Mouse (Mus musculus) left cerebral cortex, postnatal 36 days (tissue): ENCODE results near the gene Asmt. TPM values are rescaled to one million over a fixed set of nuclear protein-coding genes. Genes with fewer than 3 reads are reported as not detected.

ENCODE experiments used
- DNase-seq, 2 experiments: peaks; one replicate each; pipeline ENCODE4 v3.0.0; 2021 to 2022; ENCODE audit warnings: low spot score in 2 of 2, mixed read lengths in 1 of 2
- intact Hi-C: fragments of 180-260 bp; cut with DNase I; formaldehyde crosslinking; loops from one replicate; pipeline ENCODE4 v1.15.1; 2025
- total RNA-seq, 2 experiments: library from RNA; stranded (reverse); gene quantifications; 2 replicates each; pipeline ENCODE4 v1.2.3; 2021

Asmt gene
- not detected for total RNA-seq

DNA sequence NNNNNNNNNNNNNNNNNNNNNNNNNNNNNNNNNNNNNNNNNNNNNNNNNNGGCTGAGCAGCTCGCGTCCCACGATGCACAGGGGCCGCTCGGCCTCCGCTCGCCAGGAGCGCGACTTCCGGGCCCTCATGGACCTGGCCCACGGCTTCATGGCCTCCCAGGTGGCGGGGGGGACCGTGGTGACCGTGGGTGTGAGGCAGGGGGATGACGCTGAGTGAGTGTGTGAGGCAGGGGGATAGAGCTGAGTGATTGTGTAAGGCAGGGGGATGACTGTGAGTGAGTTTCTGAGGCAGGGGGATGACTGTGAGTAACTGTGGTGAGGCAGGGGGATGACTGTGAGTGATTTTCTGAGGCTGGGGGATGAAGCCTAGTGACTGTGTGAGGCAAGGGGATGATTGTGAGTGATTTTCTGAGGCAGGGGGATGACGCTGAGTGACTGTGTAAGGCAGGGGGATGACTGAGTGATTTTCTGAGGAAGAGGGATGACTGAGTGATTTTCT, at the start of gene Asmt:
Gene Asmt (plus strand): TSS at position 51 of the 499 bp plus-strand sequence.
- no peak for DNase-seq
- intact Hi-C loops, result no loop called here

GRCm38 (mm10) chrX:170673233-170673951, 948 bp downstream of the Asmt start:
- intact Hi-C loops, result no loop called here
- DNase-seq, result no peak

DNA sequence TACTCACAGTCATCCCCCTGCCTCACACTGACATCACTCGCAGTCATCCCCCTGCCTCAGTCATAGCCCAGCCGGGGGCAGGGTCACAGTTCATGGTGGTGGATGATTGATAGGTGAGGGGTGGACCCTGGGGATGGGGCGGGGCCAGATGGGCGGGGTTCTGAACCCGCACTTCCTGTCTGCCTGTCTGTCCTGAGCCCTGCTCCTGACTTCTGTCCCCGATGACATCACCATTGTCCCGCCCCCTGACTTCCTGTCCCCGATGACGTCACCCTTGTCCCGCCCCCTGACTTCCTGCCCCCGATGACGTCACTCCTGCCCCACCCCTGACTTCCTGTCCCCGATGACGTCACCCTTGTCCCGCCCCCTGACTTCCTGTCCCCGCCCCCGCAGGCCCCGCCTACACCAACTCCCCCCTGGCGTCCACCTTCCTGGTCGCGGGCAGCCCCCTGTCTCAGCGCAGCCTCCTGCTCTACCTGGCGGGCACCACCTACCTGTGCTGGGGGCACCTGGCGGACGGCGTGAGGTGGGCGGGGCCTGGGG, 1.9 kb downstream of the Asmt start:
- no peak for DNase-seq

DNA sequence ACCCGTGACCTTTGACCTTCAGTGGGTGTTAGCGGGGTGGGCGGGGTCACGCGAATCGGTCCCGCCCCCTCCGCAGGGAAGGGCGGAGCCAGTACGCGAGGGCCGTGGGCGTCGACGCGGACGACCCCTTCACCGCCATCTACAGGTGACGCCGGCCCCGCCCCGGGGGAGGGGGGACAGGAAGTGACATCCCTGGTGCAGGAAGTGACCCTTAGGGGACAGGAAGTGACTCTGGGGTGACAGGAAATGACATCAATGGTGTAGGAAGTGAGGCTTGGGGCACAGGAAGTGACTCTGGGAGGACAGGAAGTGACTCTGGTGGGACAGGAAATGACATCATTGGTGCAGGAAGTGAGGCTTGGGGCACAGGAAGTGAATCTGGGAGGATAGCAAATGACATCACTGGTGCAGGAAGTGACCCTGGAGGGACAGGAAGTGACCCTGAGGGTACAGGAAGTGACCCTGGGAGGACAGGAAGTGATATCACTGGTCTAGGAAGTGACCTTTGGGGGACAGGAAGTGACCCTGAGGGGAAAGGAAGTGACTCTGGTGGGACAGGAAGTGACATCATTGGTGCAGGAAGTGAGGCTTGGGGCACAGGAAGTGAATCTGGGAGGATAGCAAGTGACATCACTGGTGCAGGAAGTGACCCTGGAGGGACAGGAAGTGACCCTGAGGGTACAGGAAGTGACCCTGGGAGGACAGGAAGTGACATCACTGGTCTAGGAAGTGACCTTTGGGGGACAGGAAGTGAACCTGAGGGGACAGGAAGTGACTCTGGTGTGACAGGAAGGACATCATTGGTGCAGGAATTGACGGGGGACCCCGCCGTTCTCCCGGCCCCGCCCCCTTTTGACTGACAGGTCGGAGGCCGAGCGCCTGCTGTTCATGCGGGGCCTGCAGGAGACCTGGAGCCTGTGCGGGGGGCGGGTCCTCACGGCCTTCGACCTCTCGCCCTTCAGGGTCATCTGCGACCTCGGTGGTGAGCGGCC, 2.7 kb downstream of the Asmt start:
- intact Hi-C loops, result no loop called here
- DNase-seq, result no peak

More for the DNA sequence above, 1.9 kb downstream of the Asmt start:
- intact Hi-C loops, result no loop called here

DNA sequence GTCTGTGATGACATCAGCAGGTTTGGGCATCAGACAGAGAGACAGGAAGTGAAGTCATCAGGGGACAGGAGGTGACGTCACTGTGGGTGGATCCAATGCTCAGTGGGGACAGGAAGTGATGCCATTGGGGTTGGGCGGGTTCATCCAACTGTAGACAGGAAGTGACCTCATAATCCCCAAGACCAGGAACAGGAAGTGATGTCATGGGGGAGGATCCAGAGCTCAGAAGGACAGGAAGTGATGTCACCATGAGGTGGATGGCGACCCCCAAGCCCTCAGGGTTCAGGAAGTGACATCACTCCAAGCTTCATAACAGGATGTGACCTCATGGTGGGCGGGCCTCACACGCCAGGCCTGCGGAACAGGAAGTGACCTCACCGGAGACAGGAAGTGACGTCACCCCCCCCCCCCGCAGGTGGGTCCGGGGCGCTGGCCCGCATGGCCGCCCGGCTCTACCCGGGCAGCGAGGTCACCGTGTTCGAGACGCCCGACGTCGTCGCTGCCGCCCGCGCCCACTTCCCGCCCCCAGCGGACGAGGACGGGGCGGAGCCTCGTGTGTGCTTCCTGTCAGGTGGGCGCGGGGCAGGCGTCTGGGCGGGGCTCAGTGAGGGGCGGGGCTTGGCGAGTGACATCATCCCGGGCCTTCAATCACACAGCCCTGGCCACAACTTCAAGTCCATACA, 3.6 kb downstream of the Asmt start:
- DNase-seq, result no peak
- intact Hi-C loops, result no loop called here

DNA sequence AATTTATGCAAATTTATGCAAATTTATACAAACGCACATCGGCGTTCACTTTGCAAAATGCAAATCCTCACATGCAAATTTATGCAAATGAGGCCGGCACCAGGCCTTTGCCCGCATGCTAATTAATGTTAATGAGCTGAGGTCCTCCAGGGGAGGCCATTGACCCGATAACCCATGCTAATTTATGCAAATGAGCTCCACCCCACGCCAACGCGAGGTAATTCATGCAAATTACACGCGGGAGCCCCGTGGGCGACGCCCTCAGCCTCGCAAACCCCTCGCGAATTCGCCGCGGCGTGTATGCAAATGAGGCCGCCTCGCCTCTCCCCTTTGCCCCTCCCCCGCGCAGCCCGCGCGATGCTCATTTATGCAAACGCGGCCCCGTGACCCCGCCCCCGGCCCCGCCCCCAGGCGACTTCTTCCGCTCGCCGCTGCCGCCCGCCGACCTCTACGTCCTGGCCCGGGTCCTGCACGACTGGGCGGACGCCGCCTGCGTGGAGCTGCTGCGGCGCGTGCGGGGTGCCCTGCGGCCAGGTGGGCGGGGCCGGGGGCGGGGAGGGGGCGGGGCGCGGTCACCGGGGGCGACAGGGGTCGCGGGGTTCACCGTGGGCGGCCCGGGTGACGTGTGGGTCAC, 4.3 kb downstream of the Asmt start:
- intact Hi-C loops, result no loop called here
- no peak for DNase-seq

GRCm38 (mm10) chrX:170677266-170677665, 4.8 kb downstream of the Asmt start:
- DNase-seq, result no peak
- intact Hi-C loops, result no loop called here

- intact Hi-C loops, result no loop called here
These were observed 5.2 kb downstream of the Asmt start for GRCm38 (mm10) chrX:170677680-170678079.

More at GRCm38 (mm10) chrX:170677680-170678079, 5.2 kb downstream of the Asmt start:
- DNase-seq, result no peak
